Mouse (Mus musculus) MEL (cell line): ENCODE measurements around the gene Hnrnpf.

Experiments used
- CTCF ChIP-seq, 3 experiments: IDR thresholded peaks in 2 of 3; conservative IDR thresholded peaks in 1 of 3; 2 replicates each; pipeline ENCODE4 v1.5.1; 2011 to 2012; ENCODE audit warnings: low read length in 3 of 3, low read depth in 2 of 3, mild to moderate bottlenecking in 2 of 3, improper control_type of control experiment in 1 of 3, inconsistent platforms in 1 of 3, mixed read lengths in 1 of 3, moderate library complexity in 1 of 3; ENCODE audit not compliant: control insufficient read depth in 1 of 3, insufficient read depth in 1 of 3, poor library complexity in 1 of 3, severe bottlenecking in 1 of 3
- EP300 ChIP-seq, 2 experiments: IDR thresholded peaks; 2 replicates each; pipeline ENCODE4 v1.6.1; 2011; ENCODE audit warnings: improper control_type of control experiment in 2 of 2, low read length in 2 of 2, low read depth in 1 of 2, mild to moderate bottlenecking in 1 of 2
- ETS1 ChIP-seq: IDR thresholded peaks from 2 replicates; pipeline ENCODE4 v1.6.1; 2012; ENCODE audit warnings: low read depth, mild to moderate bottlenecking, inconsistent platforms, low read length, improper control_type of control experiment, moderate library complexity
- MAX ChIP-seq: IDR thresholded peaks from 2 replicates; pipeline ENCODE4 v1.6.1; 2011; ENCODE audit warnings: low read length, improper control_type of control experiment
- MYC ChIP-seq: IDR thresholded peaks from 2 replicates; pipeline ENCODE4 v1.6.1; 2011; ENCODE audit warnings: low read depth, mild to moderate bottlenecking, low read length, improper control_type of control experiment, moderate library complexity
- NRF1 ChIP-seq: IDR thresholded peaks from 2 replicates; pipeline ENCODE4 v1.6.1; 2014; ENCODE audit warnings: low read depth, mild to moderate bottlenecking, inconsistent platforms, low read length, improper control_type of control experiment, moderate library complexity; ENCODE audit not compliant: poor library complexity, insufficient read depth, severe bottlenecking
- POLR2A ChIP-seq, 2 experiments: IDR thresholded peaks; 2 replicates each; pipeline ENCODE4 v1.6.1; 2011 to 2012; ENCODE audit warnings: low read length in 2 of 2, mild to moderate bottlenecking in 2 of 2, control low read depth in 1 of 2, improper control_type of control experiment in 1 of 2, low read depth in 1 of 2, moderate library complexity in 1 of 2; ENCODE audit not compliant: control insufficient read depth in 1 of 2, insufficient read depth in 1 of 2, poor library complexity in 1 of 2
- USF1 ChIP-seq: IDR thresholded peaks from 2 replicates; pipeline ENCODE4 v1.6.1; 2014; ENCODE audit warnings: low read depth, mild to moderate bottlenecking, inconsistent platforms, low read length, improper control_type of control experiment, moderate library complexity
- USF2 ChIP-seq, 2 experiments: IDR thresholded peaks; 2 replicates each; pipeline ENCODE4 v1.6.1; 2011 to 2012; ENCODE audit warnings: improper control_type of control experiment in 2 of 2, low read length in 2 of 2, borderline replicate concordance in 1 of 2, inconsistent platforms in 1 of 2, low read depth in 1 of 2, mild to moderate bottlenecking in 1 of 2; ENCODE audit not compliant: insufficient read depth in 1 of 2

GRCm38 (mm10) chr6:117914541-117914940 lies 14.4 kb downstream of the Hnrnpf start:
- no peak for TF ChIP-seq NRF1
- no peak for TF ChIP-seq MYC
- TF ChIP-seq USF1, result no peak
- no peak for TF ChIP-seq EP300 (IDR thresholded peaks at IDR 0.05; ENCODE audit: low read depth in 1 of 2, low read length in 2 of 2)
- no peak for TF ChIP-seq MAX
- TF ChIP-seq USF2 (IDR thresholded peaks at IDR 0.05; ENCODE audit: borderline replicate concordance in 1 of 2, insufficient read depth in 1 of 2, low read depth in 1 of 2, low read length in 2 of 2), result no peak
- TF ChIP-seq ETS1, result no peak
- no peak for TF ChIP-seq POLR2A (IDR thresholded peaks at IDR 0.05; ENCODE audit: control insufficient read depth in 1 of 2, insufficient read depth in 1 of 2, low read depth in 1 of 2, low read length in 2 of 2, poor library complexity in 1 of 2)
- TF ChIP-seq CTCF (IDR thresholded peaks at IDR 0.05 in 2 of 3, conservative IDR thresholded peaks at IDR 0.05 in 1 of 3; ENCODE audit: control insufficient read depth in 1 of 3, insufficient read depth in 1 of 3, low read depth in 2 of 3, low read length in 3 of 3, poor library complexity in 1 of 3, severe bottlenecking in 1 of 3), result no peak
